Mouse (Mus musculus) ZHBTc4 (cell line): ENCODE results near the gene Usp2.

Source experiments
- DNase-seq: peaks from one replicate; pipeline ENCODE4 v3.0.0-alpha.2; 2011; ENCODE audit warnings: low read depth, low spot score

The Usp2 gene

DNA sequence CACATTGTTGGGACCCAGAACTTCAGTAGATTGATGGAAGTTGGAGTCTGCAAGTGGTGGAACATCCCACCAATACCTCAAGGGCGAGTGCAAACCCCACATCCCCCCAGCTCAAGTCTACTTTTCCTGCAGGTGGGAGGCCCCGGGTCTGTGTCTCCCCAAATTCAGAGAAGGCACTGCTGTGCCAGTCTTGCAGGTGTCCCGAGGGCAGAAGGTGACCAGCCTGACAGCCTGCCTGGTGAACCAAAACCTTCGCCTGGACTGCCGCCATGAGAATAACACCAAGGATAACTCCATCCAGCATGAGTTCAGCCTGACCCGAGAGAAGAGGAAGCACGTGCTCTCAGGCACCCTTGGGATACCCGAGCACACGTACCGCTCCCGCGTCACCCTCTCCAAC lies 20.4 kb upstream of the Usp2 start:
- DNase-seq, result no peak

- no peak for DNase-seq
Observed at GRCm38 (mm10) chr9:44047071-44047470, 19.8 kb upstream of the Usp2 start.

- DNase-seq, result no peak
Observed at GRCm38 (mm10) chr9:44047571-44048490, 19.0 kb upstream of the Usp2 start.

DNA sequence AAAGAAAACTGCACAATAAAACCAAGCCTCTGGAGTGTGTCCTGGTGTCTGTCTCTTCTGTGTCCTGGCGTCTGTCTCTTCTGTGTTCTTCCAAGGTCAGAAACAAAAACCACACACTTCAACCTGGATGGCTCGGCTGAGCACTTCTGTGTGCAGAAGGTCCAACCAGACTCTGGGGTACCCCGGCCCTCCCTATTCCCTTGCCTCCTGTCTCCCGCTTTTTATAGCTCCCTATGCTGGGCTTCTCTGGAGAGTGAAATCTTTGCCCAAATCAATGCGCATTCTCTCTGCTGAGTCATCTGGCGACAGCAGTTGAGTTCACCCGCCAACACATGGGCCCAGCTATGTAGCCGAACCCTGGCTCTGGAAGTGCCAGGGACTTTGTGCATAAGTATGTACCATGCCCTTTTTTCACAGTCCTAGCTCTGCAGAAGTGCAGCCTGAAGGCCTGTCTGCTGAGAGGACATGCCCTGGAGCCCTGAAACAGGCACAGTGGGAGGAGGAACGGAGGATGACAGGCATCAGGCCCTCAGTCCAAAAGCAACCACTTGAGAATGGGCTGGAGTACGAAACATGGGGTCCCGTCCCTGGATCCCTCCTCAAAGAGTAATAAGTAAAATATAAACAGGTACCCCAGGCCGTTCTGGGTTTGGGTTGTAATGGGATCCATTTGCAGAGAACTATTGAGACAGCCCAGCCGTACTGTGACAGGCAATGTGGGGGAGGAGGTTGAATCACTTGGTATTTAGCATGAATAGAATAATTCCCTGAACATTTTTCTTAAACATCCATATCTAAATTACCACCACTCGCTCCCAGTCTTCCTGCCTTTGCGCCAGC lies 18.1 kb upstream of the Usp2 start:
- DNase-seq, result no peak

DNA sequence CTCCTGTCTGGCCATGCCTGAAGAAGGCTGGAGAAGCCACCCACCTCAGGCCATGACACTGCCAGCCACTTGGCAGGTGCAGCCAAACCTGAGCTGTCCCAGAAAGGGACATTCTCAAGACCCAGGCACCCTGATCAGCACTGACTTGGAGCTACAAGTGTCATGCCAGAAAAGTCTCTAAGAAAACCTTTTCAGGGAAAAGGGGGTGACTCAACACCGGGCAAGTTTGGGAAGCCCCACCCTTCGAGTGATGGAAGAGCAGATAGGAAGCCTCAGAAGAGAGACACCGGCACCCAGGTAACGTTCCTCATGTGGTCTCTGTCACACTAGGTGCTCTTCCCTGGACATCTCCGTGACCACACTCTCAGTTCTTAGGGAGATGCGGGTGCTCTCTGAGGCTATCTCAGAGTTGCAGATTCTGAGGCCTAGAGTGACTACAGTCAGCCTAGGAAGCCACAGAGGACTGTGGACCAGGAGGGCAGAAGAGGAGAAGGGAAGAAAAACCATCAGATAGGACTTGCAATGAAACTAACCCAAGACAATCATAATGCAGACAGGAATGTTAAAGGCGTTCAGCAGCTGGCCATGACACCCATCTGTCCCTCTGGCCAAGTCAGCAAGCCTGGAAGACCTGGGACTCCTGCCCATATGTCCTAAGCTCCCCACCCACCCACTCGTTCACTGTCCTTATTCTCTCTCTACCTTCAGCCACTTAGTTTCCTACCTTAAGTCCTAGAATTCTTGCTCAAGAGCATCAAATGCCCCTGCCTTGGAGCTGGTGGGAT lies 17.2 kb upstream of the Usp2 start:
- no peak for DNase-seq

GRCm38 (mm10) chr9:44052855-44053254 lies 14.0 kb upstream of the Usp2 start:
- DNase-seq, result no peak

- no peak for DNase-seq
Observed at GRCm38 (mm10) chr9:44053936-44054335, 12.9 kb upstream of the Usp2 start.

GRCm38 (mm10) chr9:44058606-44059005 lies 8.2 kb upstream of the Usp2 start:
- no peak for DNase-seq

- DNase-seq, result no peak
Observed at GRCm38 (mm10) chr9:44065177-44065576, 1.6 kb upstream of the Usp2 start.

GRCm38 (mm10) chr9:44067241-44067959 lies 579 bp downstream of the Usp2 start:
- DNase-seq, result peak; percentile 43

- DNase-seq, result peak; percentile 71
Observed at GRCm38 (mm10) chr9:44067960-44068330, 1.1 kb downstream of the Usp2 start.

- no peak for DNase-seq
Observed at GRCm38 (mm10) chr9:44069252-44069651, 2.4 kb downstream of the Usp2 start.

DNA sequence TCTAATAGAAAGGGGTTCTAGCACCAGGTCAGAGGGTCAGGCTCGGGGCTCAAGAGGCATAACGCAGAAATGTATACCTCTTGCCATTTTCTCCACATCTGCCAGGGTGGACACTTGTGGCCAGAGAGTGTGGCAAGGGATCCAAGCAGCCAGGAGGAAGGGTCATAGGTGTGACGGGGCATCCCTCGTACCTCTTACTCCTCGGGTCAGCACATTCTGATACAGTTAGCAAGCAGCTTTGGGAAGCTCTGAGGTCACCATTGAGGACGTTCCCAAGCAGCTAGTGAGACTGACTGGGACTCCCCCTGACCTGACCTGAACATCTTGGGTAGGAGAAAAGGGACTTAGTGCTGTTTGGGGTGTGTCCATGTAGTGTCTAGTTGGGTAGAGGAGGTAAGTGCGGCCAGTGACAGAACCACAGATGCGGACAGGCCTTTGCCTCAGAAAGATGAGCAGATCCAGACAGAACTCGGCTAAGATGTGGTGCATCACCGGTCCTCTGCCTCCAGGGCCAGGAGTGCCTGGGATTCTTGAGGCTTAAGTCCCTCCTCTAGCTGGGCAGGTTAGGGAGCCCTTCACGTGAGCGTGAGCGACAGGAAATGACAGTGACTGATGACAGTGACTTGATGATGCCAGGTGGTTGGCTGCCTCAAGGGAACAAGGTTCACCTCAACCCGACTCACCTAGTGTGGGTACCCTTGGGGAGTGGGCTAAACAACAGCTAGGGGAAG lies 3.5 kb downstream of the Usp2 start:
- DNase-seq, result no peak

DNA sequence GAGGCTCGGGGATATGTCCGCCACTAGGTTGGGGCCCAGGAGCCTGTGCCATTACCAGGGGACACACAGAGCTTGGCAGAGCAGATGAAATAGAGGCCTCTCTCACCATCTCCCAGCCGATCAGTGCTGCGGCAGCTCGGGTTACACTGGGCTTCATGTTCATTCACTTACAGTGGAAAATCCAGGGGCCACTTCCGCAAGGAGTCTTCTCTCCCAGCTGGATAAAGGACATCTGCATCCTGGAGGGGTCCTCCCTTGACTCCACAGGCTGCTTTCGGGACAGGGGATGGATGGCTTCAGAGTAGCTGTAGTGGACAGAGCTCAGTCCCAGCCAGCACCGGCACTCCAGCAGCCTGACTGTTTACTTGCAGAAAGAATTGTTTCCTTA lies 4.0 kb downstream of the Usp2 start:
- DNase-seq, result no peak

DNA sequence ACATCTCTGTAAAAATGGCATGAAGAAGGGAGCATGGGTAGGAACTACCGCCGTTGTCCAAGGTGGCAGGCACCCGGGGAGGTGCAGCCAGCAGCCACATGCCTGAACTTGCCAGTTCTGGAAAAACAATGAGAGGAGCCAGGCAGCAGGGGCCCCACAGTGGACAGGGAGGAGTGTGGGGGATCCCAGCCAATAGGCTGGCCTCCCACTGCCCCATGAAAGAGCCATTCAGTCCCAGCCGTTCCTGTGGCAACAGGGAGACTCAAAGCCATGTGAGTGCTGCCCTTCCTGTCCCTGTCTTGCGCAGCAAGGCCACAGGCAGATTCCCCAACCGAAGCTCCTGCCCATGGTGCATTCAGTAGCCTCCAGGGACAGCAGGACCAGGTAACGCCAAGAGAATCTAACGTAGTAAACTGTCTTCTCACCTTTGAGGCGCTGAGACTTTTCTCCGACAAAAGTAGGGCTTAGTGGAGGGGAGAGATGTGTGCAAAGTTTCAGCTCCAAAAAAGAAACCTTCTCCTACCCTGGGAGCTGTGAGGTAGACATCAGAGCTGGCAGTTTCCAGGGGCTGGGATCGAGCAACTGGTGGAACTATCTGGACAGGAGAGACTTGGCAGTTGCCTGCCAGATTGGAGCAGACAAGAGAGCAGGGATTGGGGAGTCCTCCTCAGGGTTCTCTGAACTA lies 5.2 kb downstream of the Usp2 start:
- DNase-seq, result no peak

DNA sequence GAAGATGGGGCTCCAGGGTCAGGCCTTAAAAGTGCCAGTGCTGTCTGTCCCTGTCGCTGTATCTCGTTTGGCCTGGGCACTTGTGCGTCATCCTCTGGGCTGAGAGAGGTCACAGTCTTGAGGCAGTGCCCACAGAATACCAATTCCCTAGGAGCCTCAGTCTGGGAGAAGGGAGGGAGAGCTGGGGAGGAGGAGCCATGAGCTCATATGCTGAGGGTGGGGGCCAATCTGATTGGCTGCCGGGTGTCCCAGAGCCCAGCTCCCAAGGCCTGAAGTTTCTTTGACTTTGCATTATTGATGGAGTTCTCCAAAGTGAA lies 5.7 kb downstream of the Usp2 start:
- peak; percentile 43 for DNase-seq

GRCm38 (mm10) chr9:44073115-44073514 lies 6.3 kb downstream of the Usp2 start:
- DNase-seq, result no peak

- DNase-seq, result peak; percentile 91
Observed at GRCm38 (mm10) chr9:44074395-44075275, 7.8 kb downstream of the Usp2 start.
